Mouse (Mus musculus) layer of hippocampus, adult 8-10 months (tissue): ENCODE measurements at regions not wholly inside any gene's neighbourhood (a gene's known extent, or its start where the extent isn't known, plus 50 kb on each side); places are given as distances from the start of the nearest gene placed in this dataset.
A peak's percentile ranks its signal among the peaks of the same experiment; 100 is the strongest.

Experiments
- DNase-seq, 2 experiments: peaks; one replicate each; pipeline ENCODE4 v3.0.0; 2022; ENCODE audit warnings: low spot score in 2 of 2

GRCm38 (mm10) chr4:57362652-57363051 is 61.0 kb upstream of the Ptpn3 start:
- DNase-seq, result no peak

GRCm38 (mm10) chr4:57369736-57370373 is 64.2 kb upstream of the Palm2 start:
- peak; percentile 60 to 83 for DNase-seq

GRCm38 (mm10) chr4:57377872-57378271 is 56.2 kb upstream of the Palm2 start:
- no peak for DNase-seq

GRCm38 (mm10) chr4:57380063-57380800 is 53.8 kb upstream of the Palm2 start:
- DNase-seq, result no peak

GRCm38 (mm10) chr4:57381306-57381705 is 52.7 kb upstream of the Palm2 start:
- no peak for DNase-seq
